Mouse (Mus musculus) stomach, postnatal 0 days (tissue): ENCODE results near the gene Sh3pxd2b. TPM values are rescaled to one million over a fixed set of nuclear protein-coding genes. Genes with fewer than 3 reads are reported as not detected.

ENCODE experiments used
- ATAC-seq: fragments of 200-750 bp; cut with Nextera tagmentation; 2 replicates; pipeline ENCODE4 v1.8.0; 2017; ENCODE audit not compliant: low FRiP score, low TSS enrichment
- DNase-seq: peaks from one replicate; pipeline ENCODE4 v3.0.0-alpha.2; 2016; ENCODE audit warnings: low spot score
- H3K27ac ChIP-seq: fragments of 300-500 bp; sonication (generic); replicated peaks from 2 replicates; pipeline ENCODE4 v1.5.1; 2014; ENCODE audit warnings: mild to moderate bottlenecking, control low read depth
- H3K27me3 ChIP-seq: fragments of 300-500 bp; sonication (generic); 2 replicates; pipeline ENCODE4 v1.6.1; 2014; ENCODE audit warnings: low read length; ENCODE audit not compliant: control insufficient read depth, insufficient read depth
- H3K36me3 ChIP-seq: fragments of 300-500 bp; sonication (generic); 2 replicates; pipeline ENCODE4 v1.6.1; 2014; ENCODE audit warnings: low read length, mixed read lengths; ENCODE audit not compliant: control insufficient read depth, insufficient read depth
- H3K4me1 ChIP-seq: fragments of 300-500 bp; sonication (generic); replicated peaks from 2 replicates; pipeline ENCODE4 v1.6.1; 2014; ENCODE audit warnings: antibody characterized with exemption; ENCODE audit not compliant: control insufficient read depth, insufficient read depth
- H3K4me2 ChIP-seq: fragments of 300-500 bp; sonication (generic); replicated peaks from 2 replicates; pipeline ENCODE4 v1.6.1; 2014; ENCODE audit warnings: low read depth, mild to moderate bottlenecking, control low read depth, moderate library complexity
- H3K4me3 ChIP-seq: fragments of 300-500 bp; sonication (generic); 2 replicates; pipeline ENCODE4 v1.5.1; 2014; ENCODE audit warnings: low read depth, low read length, control low read depth
- H3K9ac ChIP-seq: fragments of 300-500 bp; sonication (generic); 2 replicates; pipeline ENCODE4 v1.6.1; 2014; ENCODE audit warnings: mild to moderate bottlenecking, low read length, control low read depth, mixed read lengths
- H3K9me3 ChIP-seq: fragments of 300-500 bp; sonication (generic); 2 replicates; pipeline ENCODE4 v1.6.1; 2016; ENCODE audit warnings: low read length; ENCODE audit not compliant: control insufficient read depth
- CTCF ChIP-seq: IDR thresholded peaks from 2 replicates; pipeline ENCODE4 v1.5.1; 2016; ENCODE audit warnings: antibody characterized with exemption, low read depth, mild to moderate bottlenecking, moderate library complexity
- EP300 ChIP-seq: optimal IDR thresholded peaks from 2 replicates; pipeline ENCODE3; 2016; ENCODE audit warnings: antibody characterized with exemption
- WGBS: fragments of 180-500 bp; shearing (Covaris S2); extraction: QIAGEN DNeasy Blood & Tissue Kit; methylation state at CpG from one replicate; pipeline ENCODE4 v1.1.7; 2014; 5-methylcytosine and 5-hydroxymethylcytosine counted together
- polyA plus RNA-seq: library from polyadenylated mRNA; unstranded; fragments of >200 nt; fragmentation: Nextera tagmentation; extraction: Ambion mirVana; gene quantifications from 2 replicates; pipeline ENCODE4 v1.2.1, GENCODE M21; 2015

The Sh3pxd2b gene
- polyA plus RNA-seq, 1 experiment from 2014 or later: 5.0 TPM

DNA sequence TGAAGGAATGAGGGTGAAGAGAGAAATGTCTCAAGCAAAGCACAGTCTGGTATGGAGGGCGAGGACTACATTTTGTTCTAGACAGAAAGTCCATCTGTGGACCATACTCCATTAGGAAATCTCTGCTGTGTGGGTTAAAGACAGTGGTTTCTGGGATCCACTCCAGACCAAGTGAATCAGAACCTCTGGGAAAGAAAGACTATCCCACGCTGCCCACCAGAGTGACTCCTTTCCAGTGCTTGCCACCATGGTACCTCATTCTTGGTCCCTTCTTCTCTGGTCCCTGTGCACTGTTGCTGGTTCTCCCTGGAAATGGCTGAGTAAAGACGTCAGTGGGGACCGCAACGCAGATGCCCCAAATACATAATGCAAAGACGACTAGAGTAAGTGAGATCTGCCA, 103.7 kb downstream of the Sh3pxd2b start:
- no peak for TF ChIP-seq CTCF
- no peak for TF ChIP-seq EP300
- Histone ChIP-seq H3K27ac (no peak overlapping the region), H3K4me2 (no peak overlapping the region), H3K36me3 (no peaks in the 10 kb centered on the region), H3K9me3 (no peaks in the 10 kb centered on the region), H3K4me3 (no peak overlapping the region), H3K9ac (no peak overlapping the region), H3K27me3 (no peaks in the 10 kb centered on the region), H3K4me1 (no peaks in the 10 kb centered on the region)
- DNase-seq (no peak), ATAC-seq (no peak)
- WGBS: 91% methylated on average over 6 of the region's 6 CpGs

DNA sequence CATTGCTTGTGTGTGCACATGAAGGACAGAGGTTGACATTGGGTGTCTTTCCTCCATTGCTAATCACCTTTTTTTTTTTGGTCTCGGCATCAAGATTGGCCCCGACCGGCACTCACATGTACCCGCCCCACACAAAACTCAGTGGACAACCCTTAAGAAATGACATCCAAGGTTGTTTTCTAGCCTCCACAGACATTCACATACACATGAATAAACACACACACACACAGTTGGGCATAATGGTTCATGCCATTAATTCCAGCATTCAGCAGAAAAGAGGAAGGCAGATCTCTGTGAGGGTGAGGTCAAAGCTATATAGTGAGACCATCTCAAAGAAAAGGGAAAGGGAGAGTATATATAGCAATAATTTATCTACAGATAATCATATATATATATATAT, 105.1 kb downstream of the Sh3pxd2b start:
- ATAC-seq (no peak), DNase-seq (no peak)
- 89% methylated on average over 4 of the region's 4 CpGs for WGBS
- H3K9me3 ChIP-seq: no peaks in the 10 kb centered on the region
- no peak overlapping the region for H3K9ac ChIP-seq
- TF ChIP-seq EP300: no peak
- no peak for TF ChIP-seq CTCF
- H3K27ac ChIP-seq: no peak overlapping the region
- H3K27me3 ChIP-seq: no peaks in the 10 kb centered on the region
- no peaks in the 10 kb centered on the region for H3K4me1 ChIP-seq
- no peak overlapping the region for H3K4me2 ChIP-seq
- no peak overlapping the region for H3K4me3 ChIP-seq
- no peaks in the 10 kb centered on the region for H3K36me3 ChIP-seq

DNA sequence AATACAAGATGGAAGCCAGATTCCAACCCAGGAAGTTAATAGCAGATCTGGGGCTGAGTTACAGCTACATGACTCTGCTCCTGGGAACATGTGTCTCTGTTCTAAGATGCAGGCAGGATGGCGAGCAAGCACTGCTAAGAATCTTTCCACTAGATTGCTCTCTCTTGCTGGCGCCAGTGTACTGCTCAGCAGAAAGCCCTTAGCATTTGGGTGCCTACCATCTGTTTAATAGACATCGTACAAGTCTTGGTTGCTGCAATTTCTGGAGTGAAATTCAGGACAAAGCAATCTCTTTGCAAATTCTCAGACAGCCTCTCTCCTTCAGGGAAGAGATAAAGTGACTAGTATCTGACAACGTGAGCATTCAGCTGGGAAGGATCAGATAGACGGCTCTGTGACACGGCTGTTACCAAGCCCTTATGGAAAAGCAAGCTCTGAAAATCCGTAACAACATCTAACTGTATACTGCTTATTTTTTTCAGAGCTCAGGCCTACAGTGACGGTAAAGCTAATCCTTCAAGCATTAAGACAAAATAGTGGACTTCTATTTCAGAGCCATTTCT, 105.8 kb downstream of the Sh3pxd2b start:
- peak overlapping the region; percentile 40 for H3K27ac ChIP-seq
- H3K4me1 ChIP-seq: no peaks in the 10 kb centered on the region
- H3K36me3 ChIP-seq: no peaks in the 10 kb centered on the region
- no peak for DNase-seq
- no peak overlapping the region for H3K4me2 ChIP-seq
- H3K9ac ChIP-seq: no peak overlapping the region
- H3K27me3 ChIP-seq: no peaks in the 10 kb centered on the region
- TF ChIP-seq CTCF (no peak), EP300 (no peak)
- H3K4me3 ChIP-seq: no peak overlapping the region
- WGBS: 52% methylated on average over 8 of the region's 8 CpGs
- no peaks in the 10 kb centered on the region for H3K9me3 ChIP-seq
- no peak for ATAC-seq

DNA sequence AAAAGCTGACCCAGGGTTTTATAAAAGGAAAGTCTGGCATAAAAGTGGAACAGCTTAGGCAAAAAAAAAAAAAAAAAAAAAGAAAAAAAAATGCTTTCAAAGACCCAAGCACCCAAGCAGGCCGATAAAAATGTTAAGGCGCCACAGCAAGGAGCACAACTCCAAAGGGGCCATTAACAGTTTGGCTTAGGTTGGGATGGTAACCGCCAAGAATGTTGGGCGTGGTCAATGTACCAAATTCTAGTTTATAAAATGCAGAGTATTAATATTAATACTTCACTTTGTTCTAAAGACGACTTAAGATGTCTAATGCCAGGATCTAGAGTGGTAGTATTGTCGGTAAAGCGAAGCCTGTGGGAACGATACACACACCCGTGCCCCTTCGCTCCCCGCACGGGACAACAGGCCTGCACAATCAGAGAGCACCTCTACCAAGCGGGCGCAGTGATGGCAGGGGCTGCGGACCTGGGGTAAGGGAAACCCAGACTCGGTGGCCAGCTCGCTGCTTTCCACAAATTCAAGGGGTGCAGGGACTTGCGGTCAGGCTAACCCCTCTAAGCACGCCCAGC, 106.7 kb downstream of the Sh3pxd2b start:
- 2% methylated on average over 19 of the region's 19 CpGs for WGBS
- DNase-seq (no peak), ATAC-seq (no peak)
- Histone ChIP-seq H3K9me3 (no peaks in the 10 kb centered on the region), H3K4me2 (peak overlapping the region; percentile 93), H3K4me3 (peak overlapping the region; percentile 94), H3K36me3 (no peaks in the 10 kb centered on the region), H3K27me3 (no peaks in the 10 kb centered on the region), H3K27ac (peak overlapping the region; percentile 95), H3K4me1 (no peaks in the 10 kb centered on the region), H3K9ac (peak overlapping the region; percentile 96)
- TF ChIP-seq EP300 (no peak), CTCF (no peak)

DNA sequence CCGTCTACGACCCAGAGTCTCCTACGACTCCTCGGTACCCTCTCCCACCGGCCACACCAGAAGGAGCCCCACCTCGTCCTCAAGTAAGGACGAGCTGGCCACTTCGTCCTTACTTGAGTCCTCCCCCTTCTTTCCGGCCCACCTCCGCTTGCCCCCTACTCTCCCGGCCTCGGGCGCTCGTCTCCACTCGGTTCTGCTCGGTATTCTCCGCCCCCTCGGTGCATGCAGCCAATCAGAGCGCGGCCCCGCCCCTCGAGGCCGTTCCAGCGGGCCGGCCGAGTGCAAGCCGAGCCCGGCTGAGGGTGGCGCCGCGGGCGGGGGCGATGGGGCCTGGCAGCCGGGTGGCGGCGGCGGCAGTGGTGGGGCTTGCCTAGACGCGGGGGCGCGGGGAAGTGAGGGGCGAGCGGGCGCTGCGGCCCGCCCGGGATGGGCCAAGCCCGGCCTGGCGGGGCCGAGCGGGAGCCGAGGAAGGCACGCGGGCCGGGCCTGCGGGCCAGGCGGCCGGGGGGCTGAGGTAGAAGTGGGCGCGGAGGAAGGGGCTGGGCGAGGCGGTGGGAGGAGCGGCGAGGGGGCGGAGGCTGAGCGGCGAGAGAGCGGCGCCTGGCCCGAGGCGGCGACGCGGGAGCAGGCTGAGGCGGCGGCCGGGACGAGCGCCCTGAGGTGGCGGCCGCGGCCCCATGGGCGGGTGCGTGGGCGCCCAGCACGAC, 107.3 kb downstream of the Sh3pxd2b start, which contains the start of gene Ubtd2:
Ubtd2 (plus strand) TSS at position 571 of the 707 bp plus-strand sequence.
- H3K4me2 ChIP-seq: peak within 1 kb of the TSS; percentile 93
- peak within 1 kb of the TSS; percentile 96 for H3K9ac ChIP-seq
- H3K4me3 ChIP-seq: peak within 1 kb of the TSS; percentile 94
- peak; percentile 98 for DNase-seq
- no peak for TF ChIP-seq CTCF
- no peak for TF ChIP-seq EP300
- H3K27me3 ChIP-seq: no peaks in the 10 kb centered on the region
- H3K27ac ChIP-seq: peak within 1 kb of the TSS; percentile 95
- H3K36me3 ChIP-seq: no peaks in the 10 kb centered on the region
- peak; percentile 98 for ATAC-seq
- under 1% methylated on average over 60 of the region's 86 CpGs for WGBS
- H3K4me1 ChIP-seq: no peaks in the 10 kb centered on the region
- no peaks in the 10 kb centered on the region for H3K9me3 ChIP-seq
